18 mouse cellular contexts compared by ENCODE assay signal in genomic region chr17:43030290-43030689, GRCm38 (mm10). TPM values are rescaled to one million over a fixed set of nuclear protein-coding genes. Genes with fewer than 3 reads are reported as not detected.
DNase-seq lines count a peak whose midpoint lies in the region; ATAC-seq lines count a peak whose summit lies in the region.
"Had no signal": no experiment of that assay in that cellular context is flagged by ENCODE, and none has a peak within 500 bp of the region (broad histone marks: within the 10 kb centered on the region; RNA-seq: fewer than 3 reads in every experiment).

No protein-coding gene starts in this region.

- no peaks in the 10 kb centered on the region for H3K27me3 ChIP-seq in forebrain, embryonic 16.5 days (replicated peaks; ENCODE audit: control insufficient read depth, insufficient read depth, low read length)
- no peaks in the 10 kb centered on the region for H3K27me3 ChIP-seq in forebrain, embryonic 13.5 days
- no peaks in the 10 kb centered on the region for H3K27me3 ChIP-seq in liver, embryonic 12.5 days (replicated peaks)
- H3K27me3 ChIP-seq: limb, embryonic 15.5 days; Patski had no signal

- no peak overlapping the region for H3K9ac ChIP-seq in forebrain, embryonic 16.5 days (replicated peaks; ENCODE audit: low read depth, low read length)
- no peak overlapping the region for H3K9ac ChIP-seq in forebrain, embryonic 13.5 days
- no peak overlapping the region for H3K9ac ChIP-seq in liver, embryonic 12.5 days
- H3K9ac ChIP-seq: limb, embryonic 15.5 days had no signal

- H3K9me3 ChIP-seq in forebrain, embryonic 16.5 days (ENCODE audit: control insufficient read depth, low read length) = no peaks in the 10 kb centered on the region
- no peaks in the 10 kb centered on the region for H3K9me3 ChIP-seq in forebrain, embryonic 13.5 days (replicated peaks)
- no peaks in the 10 kb centered on the region for H3K9me3 ChIP-seq in liver, embryonic 12.5 days (replicated peaks)
- H3K9me3 ChIP-seq: hindbrain, embryonic 10.5 days; limb, embryonic 15.5 days had no signal

- no peak overlapping the region for H3K27ac ChIP-seq in forebrain, embryonic 16.5 days (ENCODE audit: low read length)
- no peak overlapping the region for H3K27ac ChIP-seq in forebrain, embryonic 13.5 days
- peak overlapping the region; percentile 74 for H3K27ac ChIP-seq in liver, embryonic 12.5 days
- H3K27ac ChIP-seq: heart, adult 2 months; hindbrain, embryonic 10.5 days; limb, embryonic 15.5 days had no signal

- ATAC-seq in forebrain, embryonic 16.5 days = peak; percentile 38; the same call in 1 of the 2 replicates
- no peak for ATAC-seq in forebrain, embryonic 13.5 days
- ATAC-seq in liver, embryonic 12.5 days = no peak
- ATAC-seq: midbrain, embryonic 16.5 days; Patski had no signal

- no peaks in the 10 kb centered on the region for H3K36me3 ChIP-seq in forebrain, embryonic 16.5 days (ENCODE audit: control insufficient read depth, insufficient read depth)
- 0 out of 2 replicates have a peak, but pooled peaks cover 6% of the 10 kb centered on the region for H3K36me3 ChIP-seq in forebrain, embryonic 13.5 days (ENCODE audit: poor library complexity, severe bottlenecking)
- H3K36me3 ChIP-seq in liver, embryonic 12.5 days = peaks cover 19% of the 10 kb centered on the region
- H3K36me3 ChIP-seq: limb, embryonic 15.5 days had no signal

- WGBS in forebrain, embryonic 16.5 days = 76% methylated on average over 3 of the region's 3 CpGs
- WGBS in forebrain, embryonic 13.5 days = 81% methylated on average over 3 of the region's 3 CpGs
- WGBS in liver, embryonic 12.5 days (ENCODE audit: insufficient replicate concordance) = 76% methylated on average over 3 of the region's 3 CpGs

- no peaks in the 10 kb centered on the region for H3K4me1 ChIP-seq in forebrain, embryonic 16.5 days (replicated peaks; ENCODE audit: control insufficient read depth, insufficient read depth, low read length)
- peaks cover 4% of the 10 kb centered on the region; the same call in 1 of the 2 replicates for H3K4me1 ChIP-seq in forebrain, embryonic 13.5 days
- peaks cover 94% of the 10 kb centered on the region for H3K4me1 ChIP-seq in liver, embryonic 12.5 days
- H3K4me1 ChIP-seq: hindbrain, embryonic 10.5 days; limb, embryonic 15.5 days had no signal

- no peak overlapping the region for H3K4me2 ChIP-seq in forebrain, embryonic 16.5 days (ENCODE audit: low read length)
- H3K4me2 ChIP-seq in forebrain, embryonic 13.5 days = no peak overlapping the region
- no peak overlapping the region for H3K4me2 ChIP-seq in liver, embryonic 12.5 days
- H3K4me2 ChIP-seq: limb, embryonic 15.5 days had no signal

- no peak for DNase-seq in liver
- peak; percentile 22 to 31 for DNase-seq in cerebellum, postnatal 25 days
- peak; percentile 40 to 42 for DNase-seq in layer of hippocampus, postnatal 36 days
- no peak for DNase-seq in kidney, postnatal 4 days
- DNase-seq: adrenal gland, postnatal 36 days; heart, adult 2 months; kidney, adult 18-20 months; kidney, postnatal 14 days; lung, postnatal 10 days; right cerebral cortex, postnatal 14 days; thymus, postnatal 14 days had no signal

- H3K4me3 ChIP-seq in forebrain, embryonic 16.5 days (replicated peaks; ENCODE audit: low read length) = no peak overlapping the region
- H3K4me3 ChIP-seq in forebrain, embryonic 13.5 days = no peak overlapping the region
- H3K4me3 ChIP-seq in liver, embryonic 12.5 days = no peak overlapping the region
- H3K4me3 ChIP-seq: heart, adult 2 months; hindbrain, embryonic 10.5 days; limb, embryonic 15.5 days had no signal

RNA-seq across cellular contexts. Expression of gene Tnfrsf21, which starts 13.9 kb away (rescaled TPM):
- polyA plus RNA-seq in forebrain, embryonic 16.5 days (2015; fragmentation: Nextera tagmentation; extraction: Ambion mirVana) = 66.5 and 67.8 TPM in 2 replicates
- polyA plus RNA-seq in forebrain, embryonic 13.5 days (2015; fragmentation: Nextera tagmentation; extraction: Ambion mirVana) = 38.4 and 40.2 TPM in 2 replicates
- 41.9 and 43.1 TPM in 2 replicates for polyA plus RNA-seq in liver, embryonic 12.5 days (2016; fragmentation: Nextera tagmentation; extraction: Ambion mirVana)
- total RNA-seq in layer of hippocampus, postnatal 36 days (2021) = 100 to 1,000 TPM; 119 to 127 TPM

Comparison
In these comparisons a context has a peak if more than half of its experiments do, and no peak if none do; other contexts are left out.
1. DNase-seq: peak in cerebellum, postnatal 25 days (2 of 2) and layer of hippocampus, postnatal 36 days (2 of 2); none in liver (single experiment) and kidney, postnatal 4 days (0 of 2).